Mouse (Mus musculus): ENCODE results near the gene Gm20792. TPM values are rescaled to one million over a fixed set of nuclear protein-coding genes. Genes with fewer than 3 reads are reported as not detected.
"Not testable (repeated sequence)": the region's sequence is repeated elsewhere in the genome, so short reads cannot be mapped to it uniquely, and the experiment has no call there.

Gene Gm20792
- polyA plus RNA-seq (2015; fragmentation: Nextera tagmentation; extraction: Ambion mirVana): not detected in 2 replicates

- not testable (repeated sequence) for H3K27ac ChIP-seq (ENCODE audit: low read length); H3K36me3 ChIP-seq (ENCODE audit: control insufficient read depth, insufficient read depth, low read length); ATAC-seq; H3K4me3 ChIP-seq (ENCODE audit: low read length); H3K4me1 ChIP-seq (ENCODE audit: control insufficient read depth, insufficient read depth, low read length); H3K9me3 ChIP-seq (ENCODE audit: control insufficient read depth, low read length); H3K27me3 ChIP-seq (replicated peaks; ENCODE audit: control insufficient read depth, insufficient read depth, low read length); H3K4me2 ChIP-seq (ENCODE audit: low read depth, low read length); H3K9ac ChIP-seq (ENCODE audit: low read depth, low read length)
- WGBS: no CpG with 5 or more reads among the region's 8 CpGs
These were observed at the start of gene Gm20792 for GRCm38 (mm10) chrY:48311555-48311954. Gm20792 (plus strand) TSS chrY:48311855.
